Mouse (Mus musculus) spleen, adult 2 months (tissue): Measurements from ENCODE around the gene 2410137M14Rik.

Experiments used
- CTCF ChIP-seq: fragments of 200-500 bp; IDR thresholded peaks from 2 replicates; pipeline ENCODE4 v1.5.1; 2011; ENCODE audit warnings: mild to moderate bottlenecking, inconsistent platforms; ENCODE audit not compliant: insufficient read depth, insufficient read length, insufficient replicate concordance; ENCODE audit errors: extremely low read depth
- POLR2A ChIP-seq: fragments of 200-500 bp; IDR thresholded peaks from 2 replicates; pipeline ENCODE4 v1.6.1; 2011; ENCODE audit warnings: low read depth, low read length, inconsistent platforms

DNA sequence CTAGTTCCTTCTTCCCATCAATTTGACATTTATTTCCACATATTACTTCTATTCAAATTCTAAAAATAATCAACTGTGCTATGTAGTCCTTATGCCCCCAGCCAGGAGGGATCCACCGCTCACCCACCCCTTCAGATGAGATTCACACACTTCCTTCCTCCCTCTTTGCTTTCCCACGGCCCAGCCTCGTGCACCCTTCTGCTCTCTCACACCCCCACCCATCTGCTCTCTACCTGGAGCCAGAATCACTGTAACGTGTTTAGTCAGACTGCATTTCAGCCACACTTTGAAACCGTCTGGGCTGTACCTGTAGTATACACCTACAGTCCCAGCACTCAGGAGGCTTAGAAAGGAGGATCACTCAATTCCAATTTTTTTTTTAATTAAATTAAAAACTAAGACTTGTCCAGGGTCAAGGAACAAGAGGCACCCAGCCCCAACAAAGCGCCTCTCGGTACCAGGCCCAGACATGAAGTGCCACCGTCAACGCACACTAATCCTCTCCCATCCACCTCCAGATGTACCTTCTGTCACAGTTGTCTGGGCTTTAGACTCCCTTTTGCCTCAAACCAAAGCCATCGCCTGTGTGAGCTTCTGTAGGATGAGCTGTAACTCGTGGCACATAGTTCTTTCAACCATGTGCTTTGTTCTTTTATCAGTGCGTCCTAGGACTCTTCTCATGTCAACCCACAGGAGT lies 51.7 kb downstream of the 2410137M14Rik start:
- no peak for TF ChIP-seq POLR2A
- no peak for TF ChIP-seq CTCF
